Mouse (Mus musculus): Measurements from ENCODE around the gene Fam160a1.
A peak's percentile ranks its signal among the peaks of the same experiment; 100 is the strongest.

The Fam160a1 gene

DNA sequence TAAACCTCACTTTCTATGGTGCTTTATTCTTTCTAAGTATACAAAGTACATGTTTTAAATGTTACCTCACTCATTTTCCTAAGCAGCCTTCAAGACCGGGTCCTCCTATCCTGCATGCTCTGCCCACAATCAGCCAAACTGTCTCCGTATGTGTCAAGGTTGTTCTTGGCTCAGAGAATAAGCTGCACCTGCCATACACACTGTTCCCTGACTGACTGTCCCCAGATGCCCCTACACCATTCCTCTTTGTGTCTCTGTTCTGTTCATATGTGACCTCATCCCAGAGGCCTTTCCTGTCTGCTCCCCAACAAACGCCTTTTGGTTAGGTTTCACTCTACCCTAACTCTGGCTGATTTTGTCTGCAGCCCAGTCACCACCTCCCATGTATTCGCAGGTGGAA, 10.2 kb upstream of the Fam160a1 start:
- DNase-seq (ENCODE audit: extremely low spot score), result no peak

DNA sequence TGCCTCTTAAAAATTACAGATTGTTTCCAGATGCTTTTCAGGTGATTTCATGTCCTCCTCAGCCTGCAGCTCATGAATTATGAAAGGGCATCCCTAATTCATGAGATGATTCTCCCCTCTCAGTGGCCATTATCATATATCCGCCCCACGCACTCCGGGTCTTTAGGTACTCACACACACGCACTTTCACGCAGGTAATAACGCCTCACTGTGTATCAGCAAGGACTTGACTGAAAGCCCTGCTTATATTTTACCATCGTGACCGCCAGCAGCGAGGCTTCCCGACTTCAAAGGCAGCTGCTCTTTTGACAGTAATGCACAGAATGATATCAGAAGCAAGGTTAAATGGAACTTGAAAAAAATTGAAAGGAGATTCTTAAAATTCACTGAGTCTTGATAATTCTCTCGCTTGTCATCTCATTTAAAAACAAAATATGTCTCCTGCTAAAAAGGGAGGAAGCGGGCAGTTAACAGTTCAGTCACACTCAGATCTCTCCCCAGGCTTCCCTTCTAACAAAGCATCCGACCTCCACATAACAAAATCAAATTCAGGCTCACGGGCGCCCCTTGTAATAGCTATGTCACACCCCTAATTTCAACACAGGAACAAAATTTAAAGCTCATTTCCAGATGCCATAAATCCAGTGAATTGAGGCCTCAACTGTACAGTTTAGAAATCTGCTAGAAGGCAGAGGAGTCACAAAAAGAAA, 3.9 kb upstream of the Fam160a1 start:
- DNase-seq (ENCODE audit: extremely low spot score), result no peak

DNA sequence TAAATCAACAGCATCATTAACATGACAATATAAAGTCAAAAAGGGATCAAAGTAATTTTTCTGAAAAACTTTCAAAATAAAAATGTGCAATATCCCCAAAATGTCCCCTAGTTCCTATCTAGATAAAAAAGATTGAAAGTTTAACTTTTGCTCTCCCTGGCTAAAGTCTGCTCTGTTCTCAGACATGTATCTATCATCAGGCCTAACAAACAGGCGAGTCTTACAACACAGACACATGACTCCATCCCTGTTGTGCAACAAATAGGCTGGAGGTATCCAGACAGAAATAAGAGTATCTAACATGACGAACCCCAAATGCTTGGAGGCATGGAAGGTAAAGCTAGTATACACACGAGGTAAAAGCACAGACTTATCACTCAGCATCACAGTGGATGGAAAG, 2.2 kb upstream of the Fam160a1 start:
- DNase-seq (ENCODE audit: extremely low spot score), result no peak

DNA sequence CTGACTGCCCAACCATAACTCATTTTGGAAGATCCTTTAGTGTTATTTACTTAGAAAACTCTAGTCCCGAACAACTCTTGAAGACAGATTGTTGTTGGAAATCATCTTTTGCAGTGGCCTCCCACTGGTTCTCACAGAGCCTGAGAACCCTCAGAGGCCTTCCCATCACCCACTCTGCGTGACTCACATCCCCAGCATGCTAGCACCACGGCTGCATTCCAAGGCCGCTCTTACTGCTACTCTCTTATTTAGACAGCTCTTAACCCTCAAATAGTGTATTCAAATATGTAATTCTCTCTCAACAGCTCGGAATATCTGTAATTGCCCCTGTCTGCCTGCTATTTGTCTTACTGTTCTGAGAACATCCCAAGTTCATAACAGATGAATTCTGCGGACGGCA, 2.9 kb downstream of the Fam160a1 start:
- no peak for DNase-seq (ENCODE audit: extremely low spot score)

DNA sequence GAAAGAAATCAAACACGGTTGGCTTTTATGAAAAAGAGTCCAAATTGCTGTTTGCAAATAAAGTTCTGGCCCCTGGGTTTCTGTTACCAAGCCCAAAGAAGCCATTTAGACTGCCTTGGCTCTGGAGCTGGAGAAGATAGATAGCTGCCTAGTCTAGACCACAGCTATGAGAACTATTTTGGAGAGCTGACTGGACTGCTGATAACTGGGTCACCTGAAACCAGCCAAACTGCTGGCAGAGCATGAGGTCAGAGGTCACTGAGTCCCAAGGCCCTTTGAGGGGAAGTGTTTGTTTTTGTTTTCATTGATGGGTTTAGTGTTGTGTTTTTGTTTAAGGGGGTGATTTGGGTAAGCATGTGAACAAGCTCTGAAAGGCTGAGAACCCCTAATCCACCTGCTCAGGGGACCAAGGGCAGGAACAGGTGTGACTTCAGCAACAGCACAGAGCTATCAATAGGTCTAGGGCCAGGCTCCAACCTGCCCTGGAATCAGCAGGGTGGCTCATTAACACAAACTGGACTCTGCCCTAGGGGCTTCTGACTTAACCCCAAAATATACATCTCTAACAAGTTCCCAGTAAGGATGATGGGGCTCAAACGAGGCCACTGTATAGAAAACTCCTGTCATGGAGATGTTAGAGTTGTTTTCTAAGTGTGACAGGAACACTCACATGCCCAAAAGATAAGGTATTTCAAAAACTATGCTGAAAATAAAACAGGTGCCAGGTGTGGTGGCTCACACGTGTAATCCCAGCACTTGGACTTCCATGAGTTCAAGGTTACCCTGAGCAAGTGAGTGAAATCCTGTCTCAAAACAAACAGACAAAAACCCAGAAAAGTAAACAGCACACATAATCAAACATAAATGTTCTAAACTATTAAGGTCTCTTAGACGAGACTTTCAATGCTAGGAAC, 3.7 kb downstream of the Fam160a1 start:
- DNase-seq (ENCODE audit: extremely low spot score), result peak; percentile 31

DNA sequence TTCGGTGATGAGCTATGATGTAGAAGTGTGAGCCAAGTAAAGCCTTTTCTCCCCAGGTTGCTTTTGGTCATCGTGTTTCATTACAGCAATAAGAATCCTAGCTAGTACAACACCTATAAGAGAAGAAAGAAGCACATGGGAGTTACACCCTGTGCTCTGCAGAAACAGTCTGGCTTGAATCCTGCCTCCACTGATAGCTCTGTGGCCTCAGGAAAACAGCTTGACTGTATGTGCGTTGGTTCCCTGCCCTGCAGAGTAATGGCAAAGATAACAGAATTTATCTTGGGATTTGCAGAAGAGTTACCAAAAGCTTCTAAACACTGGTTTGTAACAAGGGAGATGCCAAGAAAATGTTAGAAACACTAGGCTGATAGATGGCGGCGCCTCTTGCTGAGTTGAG, 5.1 kb downstream of the Fam160a1 start:
- DNase-seq (ENCODE audit: extremely low spot score), result no peak

DNA sequence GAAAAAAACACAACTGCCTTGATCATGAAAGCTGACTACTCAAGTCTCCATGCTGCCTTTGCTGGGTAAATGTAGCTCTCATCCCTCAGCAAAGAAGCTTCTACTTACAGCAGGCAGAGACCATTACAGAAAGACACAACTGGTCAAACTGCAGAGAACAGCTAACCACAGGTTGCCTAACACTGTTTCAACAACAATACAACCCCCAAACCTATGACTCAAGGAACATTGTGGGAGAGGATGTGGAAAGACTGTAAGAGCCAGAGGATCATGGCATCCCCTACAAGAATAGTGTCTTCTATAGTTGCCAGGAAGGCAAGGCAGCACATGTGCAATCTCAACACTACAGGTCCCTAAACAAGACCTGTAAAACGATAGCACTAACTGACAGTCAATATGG, 23.9 kb downstream of the Fam160a1 start:
- DNase-seq (ENCODE audit: extremely low spot score), result no peak

DNA sequence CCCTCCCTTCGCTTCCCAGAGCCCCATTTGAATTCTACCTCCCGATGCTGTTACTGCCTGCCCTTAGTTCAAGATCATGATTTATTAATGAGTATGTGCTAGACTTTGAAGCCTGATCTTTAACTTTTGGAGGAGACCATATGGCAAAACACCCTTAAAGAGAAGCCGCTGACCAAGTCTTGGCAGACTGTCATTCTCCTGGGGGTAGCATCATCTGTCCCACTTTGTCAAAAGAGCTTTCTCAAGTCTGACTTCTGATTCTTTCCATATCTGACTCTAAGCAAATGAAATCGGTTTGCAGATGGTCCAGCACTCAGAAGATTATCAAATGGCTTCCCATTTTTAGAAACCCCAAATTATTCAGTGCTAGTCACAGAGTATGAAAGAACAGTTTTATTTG, 27.3 kb downstream of the Fam160a1 start:
- DNase-seq (ENCODE audit: extremely low spot score), result no peak

DNA sequence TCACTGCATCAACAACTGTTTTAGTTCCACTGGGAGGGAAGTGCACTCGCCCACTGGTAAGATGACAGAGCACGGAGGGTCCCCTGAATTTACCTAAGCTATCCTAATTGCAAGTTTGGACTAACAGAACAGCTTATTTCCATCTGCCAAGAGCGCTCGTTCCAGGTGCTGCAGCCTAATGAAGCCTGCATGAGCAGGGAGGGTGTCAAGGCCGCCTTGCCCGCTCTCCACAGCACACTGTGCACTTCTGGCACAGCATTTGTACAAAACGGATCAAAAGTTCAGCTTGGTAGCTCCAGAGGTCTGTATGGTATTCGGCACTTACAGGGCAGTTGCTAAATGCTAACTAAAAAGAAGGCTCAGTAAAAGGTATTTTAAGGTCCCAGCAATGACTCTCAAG, 30.6 kb downstream of the Fam160a1 start:
- DNase-seq (ENCODE audit: extremely low spot score), result no peak

DNA sequence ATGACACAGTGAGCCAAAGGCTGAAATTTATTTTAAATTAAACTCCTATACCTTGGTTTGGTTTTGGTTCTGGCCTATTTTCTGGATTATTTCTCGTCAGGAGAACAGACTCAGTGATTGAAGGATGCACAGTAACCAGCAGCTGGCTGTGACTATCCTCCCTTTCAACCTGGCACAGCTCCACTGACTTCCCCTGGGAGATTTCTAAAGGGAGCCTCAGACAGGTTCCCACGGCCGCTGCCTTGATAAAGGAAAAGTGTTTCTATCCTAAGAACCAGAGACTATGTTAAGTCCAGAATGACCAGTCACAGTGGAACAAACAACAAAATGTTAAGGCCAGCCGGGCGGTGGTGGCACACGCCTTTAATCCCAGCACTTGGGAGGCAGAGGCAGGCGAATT, 36.2 kb downstream of the Fam160a1 start:
- no peak for DNase-seq (ENCODE audit: extremely low spot score)

DNA sequence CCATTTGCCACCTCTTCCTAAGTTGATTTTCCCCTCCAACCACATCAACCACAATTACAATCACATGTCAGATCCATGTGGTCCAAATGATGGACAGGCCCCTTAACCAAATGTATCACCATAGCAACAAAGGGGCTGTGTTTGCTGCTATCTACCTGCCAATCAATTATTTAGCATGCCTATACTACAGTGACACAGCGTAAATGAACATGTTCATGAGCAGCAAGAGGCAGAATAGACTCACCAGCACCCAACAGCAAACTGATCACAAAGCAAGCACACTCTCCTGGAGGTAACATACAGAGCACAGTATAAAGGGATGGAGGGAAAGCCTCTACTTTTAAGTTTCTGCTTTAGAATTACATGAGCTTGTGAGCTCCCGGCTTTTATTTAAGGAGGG, 36.8 kb downstream of the Fam160a1 start:
- DNase-seq (ENCODE audit: extremely low spot score), result no peak

DNA sequence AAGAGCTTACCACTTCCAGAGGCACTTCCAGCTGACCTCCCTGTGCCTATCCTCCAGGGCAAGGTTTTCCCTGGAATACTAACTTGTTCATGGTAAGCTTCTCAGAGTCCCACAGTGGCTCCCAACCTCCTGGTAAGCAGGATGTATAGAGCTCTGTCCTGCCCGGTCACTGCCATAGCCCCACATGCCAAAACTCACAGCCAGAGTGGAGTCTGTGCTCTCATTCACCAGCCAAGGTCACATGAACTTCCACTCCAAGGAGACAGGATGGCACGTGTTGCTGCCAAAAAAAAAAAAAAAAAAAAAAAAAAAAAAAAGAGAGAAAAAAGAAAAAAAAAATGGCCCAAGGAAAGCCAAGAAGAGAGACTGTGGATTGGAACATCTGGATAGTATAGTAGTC, 39.2 kb downstream of the Fam160a1 start:
- DNase-seq (ENCODE audit: extremely low spot score), result no peak

DNA sequence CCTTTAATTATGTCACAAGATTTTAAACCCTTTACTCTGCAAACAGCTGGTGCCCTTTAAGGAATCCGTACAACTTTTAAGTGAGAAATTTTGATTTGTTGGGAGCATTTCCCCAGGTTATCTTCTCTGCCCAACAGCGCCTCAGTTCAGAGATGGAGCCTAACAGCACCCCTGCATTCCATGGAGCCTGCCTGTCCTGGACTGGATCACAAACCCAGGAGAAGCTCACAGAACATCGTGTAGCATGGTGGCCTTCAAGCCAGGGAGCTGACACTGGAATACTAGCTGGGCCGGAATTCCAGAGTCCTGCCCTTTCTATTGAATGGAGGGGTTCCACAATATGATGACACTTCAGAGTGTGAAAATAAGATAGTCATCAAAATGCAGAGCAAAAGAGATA, 39.7 kb downstream of the Fam160a1 start:
- DNase-seq (ENCODE audit: extremely low spot score), result no peak

DNA sequence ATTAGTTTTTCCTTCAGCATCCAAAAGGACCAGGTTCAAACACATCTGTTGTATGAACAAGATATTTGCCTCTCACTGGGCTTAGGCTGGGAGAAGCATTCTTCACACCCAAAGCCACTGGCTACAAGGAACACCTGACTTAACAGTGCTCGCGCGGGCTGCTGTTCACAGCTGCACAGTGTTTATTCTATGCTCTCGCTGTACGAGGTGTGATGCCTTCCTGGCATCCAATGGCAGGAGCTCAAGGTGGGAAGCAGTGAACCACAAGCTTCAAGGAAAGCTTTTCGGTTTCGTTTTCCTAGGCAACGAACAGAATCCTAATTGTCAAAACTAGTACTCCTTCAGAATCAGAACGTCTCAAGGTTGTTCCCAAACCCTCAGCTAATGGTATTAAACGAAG, 40.4 kb downstream of the Fam160a1 start:
- DNase-seq (ENCODE audit: extremely low spot score), result no peak

DNA sequence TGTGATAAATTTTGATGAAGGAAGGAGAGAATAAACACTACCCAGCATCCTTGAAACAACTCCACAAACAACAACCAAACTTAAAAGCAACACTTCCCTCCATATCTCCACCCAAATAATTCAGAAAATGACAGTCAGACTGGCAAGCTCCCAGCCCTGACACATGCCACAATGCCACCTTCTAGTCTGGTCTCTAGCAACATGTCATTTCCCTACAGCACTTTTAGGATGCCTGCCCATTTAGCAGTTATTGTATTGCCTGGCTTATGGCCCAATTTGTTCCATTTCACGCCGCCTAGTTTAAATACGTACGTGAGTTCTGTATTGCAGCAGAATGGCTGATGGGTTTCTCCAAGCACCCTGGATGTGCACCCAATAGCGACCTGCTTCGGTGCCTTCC, 41.0 kb downstream of the Fam160a1 start:
- no peak for DNase-seq (ENCODE audit: extremely low spot score)

DNA sequence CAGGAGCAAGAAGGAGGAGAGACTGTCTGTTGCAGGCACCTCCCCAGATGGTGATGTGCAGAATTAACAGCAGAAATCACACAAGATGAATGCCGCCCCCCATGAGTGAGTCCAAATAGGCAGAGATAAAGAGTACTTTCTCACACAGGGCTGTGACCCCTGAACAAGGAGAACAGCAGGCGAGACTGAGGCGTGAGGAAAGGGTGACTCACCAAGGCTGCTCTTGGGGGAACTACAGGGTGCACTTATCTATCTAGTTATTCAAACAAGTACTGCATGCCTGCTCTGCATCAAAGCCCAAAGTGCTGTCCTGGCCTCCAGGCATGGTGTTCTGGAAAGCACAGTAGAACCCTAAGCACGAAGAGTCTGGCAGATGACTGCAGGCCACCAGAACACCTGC, 43.2 kb downstream of the Fam160a1 start:
- no peak for DNase-seq (ENCODE audit: extremely low spot score)

DNA sequence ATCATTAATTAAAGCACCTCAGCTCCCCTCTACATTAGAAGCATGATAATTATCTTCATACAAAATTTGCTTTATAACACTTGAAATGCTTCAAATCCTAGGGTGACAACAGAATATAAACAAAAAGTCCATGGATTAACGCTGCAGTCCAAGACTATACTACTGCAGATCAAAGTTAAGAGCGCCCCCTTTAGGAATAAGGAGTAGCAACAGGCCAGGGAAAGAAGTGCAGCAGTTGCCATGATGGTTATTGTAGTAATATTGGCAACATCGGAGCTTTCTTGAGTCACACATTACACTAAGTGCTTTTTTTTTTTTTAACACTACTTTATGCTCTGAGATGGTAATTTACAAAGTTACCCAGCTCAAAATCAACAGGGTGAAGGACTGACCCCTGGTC, 43.7 kb downstream of the Fam160a1 start:
- DNase-seq (ENCODE audit: extremely low spot score), result no peak

DNA sequence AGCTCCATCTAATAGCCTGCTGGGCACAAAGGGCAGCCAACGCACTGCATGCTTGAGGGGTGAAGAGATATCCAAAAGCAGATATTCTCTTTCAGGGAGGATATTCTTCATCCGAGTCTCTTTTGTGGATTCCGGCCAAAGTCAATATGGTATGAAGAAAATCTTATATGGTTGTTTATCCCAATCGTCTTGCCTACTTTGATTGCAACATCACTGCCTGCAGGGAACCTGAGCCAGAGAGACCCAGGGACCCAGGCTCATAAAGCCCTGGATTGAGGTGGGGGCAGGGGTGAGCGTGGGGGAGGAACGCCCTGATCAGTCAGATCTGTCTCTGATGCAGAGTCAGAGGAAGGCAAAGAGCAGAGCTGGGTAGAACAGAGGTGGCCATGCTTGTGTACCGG, 52.2 kb downstream of the Fam160a1 start:
- DNase-seq (ENCODE audit: extremely low spot score), result no peak

DNA sequence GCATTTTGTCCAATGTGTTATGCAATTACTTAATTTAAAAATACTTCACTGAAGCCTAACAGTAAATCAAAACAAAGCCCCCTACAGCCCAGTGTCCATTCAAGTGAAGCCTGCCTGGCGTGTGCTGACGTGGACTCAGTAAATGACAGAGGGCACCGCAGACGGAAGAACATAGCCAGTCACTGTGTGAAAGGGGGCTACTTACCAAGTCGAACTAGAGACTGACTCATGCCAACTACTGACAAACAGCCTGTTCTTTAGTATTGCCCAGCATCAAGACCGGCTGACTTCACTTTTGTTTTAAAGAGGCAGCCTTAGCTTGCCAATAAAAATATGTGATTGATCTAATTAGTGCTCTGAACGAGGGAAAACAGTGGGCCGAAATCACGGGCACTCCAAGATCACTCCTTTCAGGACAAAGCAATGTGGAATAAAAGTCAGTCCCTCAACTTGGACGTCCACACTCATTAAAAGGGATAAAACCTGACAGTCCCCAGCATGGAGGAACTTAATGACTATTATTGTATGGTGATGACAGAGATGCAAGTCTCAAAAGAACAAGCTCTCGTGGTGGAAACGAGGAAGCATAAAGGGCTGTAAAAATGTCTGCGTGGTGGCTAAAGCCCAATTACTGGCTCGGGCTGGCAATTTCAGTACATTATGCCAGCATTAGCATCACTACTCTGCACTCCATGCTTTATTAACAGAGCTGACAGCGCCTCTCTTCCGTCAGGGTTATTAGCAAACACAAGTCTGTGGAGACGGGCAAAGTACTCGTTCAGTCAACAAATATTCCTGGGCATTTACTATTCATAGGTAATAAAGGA, 52.9 kb downstream of the Fam160a1 start:
- no peak for DNase-seq (ENCODE audit: extremely low spot score)

DNA sequence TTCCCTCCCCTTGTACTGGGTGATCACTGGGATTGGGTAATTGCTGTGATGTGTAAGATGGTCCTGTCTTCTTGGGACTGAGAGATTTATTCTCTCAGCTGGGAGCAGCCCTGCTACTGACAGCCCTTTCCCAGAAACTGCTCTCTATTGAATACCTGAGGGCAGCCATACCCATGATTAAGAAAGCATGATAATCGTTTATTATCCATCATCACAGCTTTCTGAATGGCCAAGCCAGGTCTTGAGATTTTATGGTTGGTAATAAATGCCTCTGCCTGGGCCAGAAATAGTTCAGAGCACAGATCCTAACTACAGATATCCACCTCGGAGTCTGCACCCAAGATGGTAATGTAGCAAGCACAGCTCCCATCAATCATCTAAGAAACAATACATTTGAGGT, 59.1 kb downstream of the Fam160a1 start:
- no peak for DNase-seq (ENCODE audit: extremely low spot score)

DNA sequence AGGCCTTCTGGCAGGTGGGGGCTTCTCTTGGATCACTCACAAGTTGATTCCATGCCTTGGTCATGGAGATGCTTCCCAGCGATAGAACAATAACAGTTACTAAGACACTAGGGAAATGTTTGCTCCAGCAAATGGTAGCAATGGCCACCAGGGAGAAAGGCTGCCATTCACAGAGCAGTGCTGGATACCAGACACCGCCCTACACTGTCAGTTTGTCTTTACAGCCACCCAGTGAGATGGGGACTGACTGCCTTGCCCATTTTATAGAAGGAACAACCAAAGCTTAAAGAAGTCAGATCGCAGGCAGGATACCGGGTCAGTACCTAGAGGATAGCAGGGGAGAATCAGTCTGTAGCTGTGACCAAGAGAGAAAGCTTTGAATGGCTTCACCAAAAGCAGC, 59.7 kb downstream of the Fam160a1 start:
- no peak for DNase-seq (ENCODE audit: extremely low spot score)

DNA sequence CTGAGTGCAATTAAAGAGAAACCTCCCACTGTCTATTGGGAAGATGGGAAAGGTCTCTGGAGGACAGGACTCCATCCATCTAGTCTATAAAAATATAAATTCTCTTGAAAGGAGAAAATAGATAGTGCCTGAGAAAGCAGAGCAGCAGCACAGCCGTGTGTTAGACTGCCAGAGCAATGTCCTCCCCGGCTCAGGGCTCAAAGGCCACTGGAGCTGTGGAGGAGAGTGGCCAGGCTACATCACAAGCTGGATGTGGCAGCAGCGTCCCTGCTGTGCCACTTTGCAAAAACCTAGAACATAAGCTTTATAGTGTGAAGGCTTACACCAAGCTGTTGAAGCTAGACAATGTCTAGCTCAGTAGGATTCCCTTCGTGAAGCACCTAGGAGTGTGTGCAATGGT, 67.7 kb downstream of the Fam160a1 start:
- no peak for DNase-seq (ENCODE audit: extremely low spot score)

DNA sequence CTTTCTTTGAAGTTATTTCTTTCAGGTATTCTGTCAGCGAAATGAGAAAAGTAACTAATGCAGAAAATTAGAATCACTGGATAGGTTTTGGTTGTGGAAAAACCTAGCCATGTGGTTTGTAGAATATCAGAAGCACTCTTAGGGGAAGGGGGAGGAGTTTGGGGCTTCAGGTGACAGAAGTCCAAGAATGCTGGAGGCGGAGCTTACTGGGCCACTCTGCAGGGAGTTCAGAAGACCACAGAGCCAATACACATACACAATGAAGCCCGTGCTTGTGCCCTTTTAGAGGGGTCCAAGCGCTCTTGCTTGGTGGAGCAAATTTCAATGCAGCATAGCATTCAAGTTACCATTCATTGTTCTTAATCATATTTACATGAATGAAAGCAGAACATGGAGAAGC, 68.2 kb downstream of the Fam160a1 start:
- DNase-seq (ENCODE audit: extremely low spot score), result no peak

All from embryo, embryonic 9.5 days (tissue).